Mouse (Mus musculus) kidney, adult 9 months (tissue): ENCODE data around the gene Adamts10.
A peak's percentile ranks its signal among the peaks of the same experiment; 100 is the strongest.

ENCODE experiments used
- DNase-seq: peaks from one replicate; pipeline ENCODE4 v3.0.0; 2022

Gene Adamts10

DNA sequence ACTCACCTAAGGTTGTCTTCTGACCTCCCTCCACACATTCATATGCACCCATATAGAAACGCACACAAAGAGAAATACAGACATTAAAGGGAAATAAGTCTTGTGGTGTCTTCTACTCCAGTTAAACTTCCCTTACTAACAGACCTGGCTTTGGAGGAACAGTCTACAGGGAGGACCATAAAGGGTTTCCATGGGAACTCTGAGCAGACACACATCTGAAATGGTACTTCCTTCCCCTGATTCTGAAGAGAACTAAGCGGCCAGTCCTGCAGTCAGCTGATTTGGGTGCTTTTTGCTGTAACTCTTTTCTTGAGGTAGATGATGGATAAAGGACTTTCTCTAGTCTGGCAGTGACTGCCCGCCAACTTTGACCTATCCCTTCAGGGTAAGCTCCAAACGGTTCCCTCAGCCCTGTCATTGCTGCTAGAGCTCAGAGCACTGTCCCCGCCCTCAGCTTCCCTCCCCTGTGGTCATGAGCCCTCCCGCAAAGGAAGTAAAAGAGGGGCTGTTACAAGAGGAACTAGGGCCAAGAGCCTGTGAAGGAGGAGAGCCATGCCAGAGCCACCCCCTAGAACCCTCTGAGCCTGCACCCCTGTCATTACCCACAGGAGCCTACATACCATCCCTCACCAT, 31.3 kb downstream of the Adamts10 start, which contains the start of gene Myo1f:
Gene Myo1f (plus strand): TSS at position 485 of the 633 bp plus-strand sequence.
- DNase-seq, result peak; percentile 16

DNA sequence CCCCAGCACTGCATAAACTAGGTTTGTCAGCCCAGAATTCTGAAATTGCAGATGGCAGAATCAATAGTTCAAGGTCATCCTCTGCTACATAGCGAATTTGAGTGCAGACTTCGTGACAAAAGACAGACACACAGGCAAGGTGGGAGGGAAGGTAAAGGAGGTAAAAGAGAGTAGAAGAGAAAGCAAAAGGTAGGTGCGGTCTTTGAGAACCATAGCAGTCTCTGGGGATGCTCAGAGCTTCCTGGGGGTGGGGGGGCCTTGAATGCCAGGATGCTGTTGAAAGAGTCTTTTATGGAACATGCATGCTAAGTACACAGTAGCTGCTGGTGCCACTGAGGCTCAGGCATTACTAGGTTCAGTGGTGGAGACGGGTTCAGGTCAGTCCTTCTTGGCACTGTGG, 33.9 kb downstream of the Adamts10 start:
- no peak for DNase-seq

DNA sequence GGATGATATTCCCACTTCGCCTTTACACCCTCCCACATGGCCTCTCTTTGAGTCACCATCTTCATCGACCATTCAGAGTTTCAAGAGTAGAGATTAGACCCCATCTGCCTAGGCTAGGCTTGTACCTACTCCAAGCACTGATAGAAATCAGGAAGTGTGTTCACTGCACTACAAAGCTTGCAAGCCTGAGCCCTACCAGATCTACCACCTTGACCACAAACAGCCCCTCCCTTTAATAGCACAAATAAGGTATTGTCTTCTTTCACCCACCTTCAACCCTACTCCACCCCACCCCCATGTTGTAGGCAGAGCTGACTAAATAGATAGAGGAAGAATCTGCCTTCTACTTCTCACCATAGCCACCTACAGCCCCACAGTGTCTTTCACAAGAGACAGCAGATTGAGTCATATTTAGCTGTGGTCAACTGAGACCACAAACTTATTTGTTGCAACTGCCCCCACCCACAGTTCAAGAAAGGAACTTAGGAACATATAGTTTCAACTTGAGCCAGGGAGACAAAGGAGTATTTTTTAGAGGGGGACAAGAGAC, 39.6 kb downstream of the Adamts10 start:
- DNase-seq, result no peak

- no peak for DNase-seq
Measured at GRCm38 (mm10) chr17:33564599-33564998, 40.6 kb downstream of the Adamts10 start.

GRCm38 (mm10) chr17:33566182-33566581, 42.2 kb downstream of the Adamts10 start:
- no peak for DNase-seq

GRCm38 (mm10) chr17:33584061-33584460, 60.1 kb downstream of the Adamts10 start:
- DNase-seq, result no peak

DNA sequence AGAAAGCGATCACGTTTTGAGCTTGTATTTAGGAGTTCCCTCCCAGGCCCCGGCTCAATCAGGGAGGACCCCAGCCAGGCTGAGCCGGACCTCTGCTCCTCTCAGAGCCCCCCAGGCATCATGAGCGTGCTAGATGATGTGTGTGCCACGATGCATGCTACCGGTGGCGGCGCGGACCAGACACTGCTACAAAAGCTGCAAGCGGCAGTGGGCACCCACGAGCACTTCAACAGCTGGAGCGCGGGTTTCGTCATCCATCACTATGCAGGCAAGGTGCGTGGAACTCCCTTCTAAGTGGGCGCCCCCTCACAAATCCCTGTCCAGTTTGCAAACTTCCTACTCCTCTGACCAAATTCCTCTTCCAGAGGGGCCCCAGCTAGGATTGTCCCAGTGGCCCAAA, 62.0 kb downstream of the Adamts10 start:
- DNase-seq, result no peak

DNA sequence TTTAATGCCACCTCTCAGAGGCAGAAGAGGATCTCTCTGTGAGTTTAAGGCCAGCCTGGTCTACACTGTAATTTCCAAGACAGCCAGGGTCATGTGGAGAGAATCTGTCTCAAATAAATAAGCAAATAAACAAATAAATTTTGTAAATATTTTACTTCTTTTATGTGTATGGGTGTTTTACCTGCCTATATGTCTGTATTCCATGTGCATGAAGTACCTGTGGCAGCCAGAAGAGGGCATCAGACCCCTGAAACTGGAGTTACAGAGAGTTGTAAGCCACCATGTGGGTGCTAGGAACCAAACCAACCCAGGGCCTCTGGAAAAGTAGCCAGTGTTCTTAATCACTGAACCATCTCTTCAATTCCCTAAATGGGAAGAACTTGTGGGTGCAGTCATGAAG, 73.3 kb downstream of the Adamts10 start:
- DNase-seq, result no peak

GRCm38 (mm10) chr17:33598506-33598905, 74.5 kb downstream of the Adamts10 start:
- DNase-seq, result no peak

DNA sequence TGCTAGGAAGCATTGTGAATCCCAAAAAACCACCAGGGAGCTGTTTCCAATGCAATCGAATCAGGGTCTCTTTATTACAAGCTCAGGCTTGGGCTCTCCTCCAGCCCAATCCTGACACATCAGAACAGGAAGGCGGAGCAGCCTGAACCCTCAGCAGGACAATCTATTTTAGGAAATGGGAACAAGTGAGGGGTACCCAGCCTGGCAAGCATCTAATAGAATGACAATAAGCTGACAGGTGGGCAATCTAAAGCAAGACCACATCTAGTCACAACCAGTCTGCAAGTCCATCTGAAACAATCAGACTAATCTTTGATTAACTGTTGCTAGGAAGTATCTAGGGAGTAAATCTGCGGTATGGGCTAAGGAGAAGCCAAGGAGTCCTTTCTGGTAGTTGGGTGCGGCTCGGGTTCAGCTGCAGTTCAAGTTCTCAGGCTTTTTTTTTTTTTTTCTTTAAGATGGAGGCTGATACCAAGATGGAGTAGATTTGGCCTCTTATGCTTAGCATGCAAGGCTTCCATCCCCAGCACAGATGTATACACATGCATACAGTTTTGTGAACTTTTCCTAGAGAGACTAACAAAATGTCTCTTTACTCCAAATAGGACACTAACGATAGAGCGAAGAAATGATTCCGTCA, 76.0 kb downstream of the Adamts10 start:
- no peak for DNase-seq

DNA sequence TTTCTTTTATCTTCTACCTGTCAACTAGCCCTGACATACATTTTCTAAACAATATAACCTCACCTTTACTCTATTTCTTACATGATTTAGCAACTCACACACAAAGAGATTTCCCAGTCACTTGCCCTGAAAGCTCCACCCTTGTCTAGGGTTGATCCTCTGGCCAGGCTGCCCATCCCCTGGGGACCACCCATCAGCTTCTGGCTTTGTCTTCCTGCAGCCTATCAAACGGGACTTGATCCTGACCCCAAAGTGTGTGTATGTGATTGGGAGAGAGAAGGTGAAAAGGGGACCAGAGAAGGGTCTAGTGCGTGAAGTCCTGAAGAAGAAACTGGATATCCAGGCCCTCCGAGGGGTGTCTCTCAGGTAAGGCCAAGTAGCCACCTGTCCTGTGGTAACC, 76.8 kb downstream of the Adamts10 start:
- DNase-seq, result no peak

DNA sequence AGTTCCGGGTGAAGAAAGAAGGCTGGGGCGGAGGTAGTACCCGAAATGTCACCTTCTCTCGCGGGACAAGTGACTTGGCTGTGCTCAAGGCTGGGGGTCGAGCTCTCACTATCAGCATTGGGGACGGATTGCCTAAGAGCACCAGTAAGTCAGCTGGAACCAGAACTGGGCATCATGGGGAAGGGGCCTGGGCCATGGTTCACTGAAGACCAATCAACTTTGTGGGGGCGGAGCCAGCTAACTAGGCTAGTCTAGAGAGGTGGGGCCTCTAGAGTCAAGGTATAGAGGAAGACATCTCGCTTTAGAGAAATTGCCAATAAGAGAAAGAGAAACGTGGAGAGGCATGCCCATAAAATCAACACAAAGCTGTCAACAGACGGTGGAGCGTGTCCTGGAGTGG, 77.9 kb downstream of the Adamts10 start:
- no peak for DNase-seq
